Mouse (Mus musculus) thymus, adult 2 months (tissue): Measurements from ENCODE around the gene Sapcd2.

Experiments
- CTCF ChIP-seq: fragments of 200-500 bp; IDR thresholded peaks from 2 replicates; pipeline ENCODE4 v1.5.1; 2012; ENCODE audit warnings: mild to moderate bottlenecking, control low read depth, low read length, moderate library complexity, borderline replicate concordance; ENCODE audit not compliant: control insufficient read depth, poor library complexity, insufficient read depth; ENCODE audit errors: extremely low read depth
- POLR2A ChIP-seq: fragments of 200-500 bp; IDR thresholded peaks from 2 replicates; pipeline ENCODE4 v1.6.1; 2012; ENCODE audit warnings: mild to moderate bottlenecking, low read length, control low read depth, moderate library complexity; ENCODE audit not compliant: control insufficient read depth, poor library complexity, insufficient read depth; ENCODE audit errors: extremely low read depth

- TF ChIP-seq POLR2A (no peak), CTCF (no peak)
Measured at GRCm38 (mm10) chr2:25394281-25395221, 22.4 kb downstream of the Sapcd2 start.
